Mouse (Mus musculus): ENCODE results near the gene Nr5a2. TPM values are rescaled to one million over a fixed set of nuclear protein-coding genes. Genes with fewer than 3 reads are reported as not detected.

Nr5a2 gene
- total and polyA plus RNA-seq, 3 experiments: 0.16 TPM; not detected in 2

DNA sequence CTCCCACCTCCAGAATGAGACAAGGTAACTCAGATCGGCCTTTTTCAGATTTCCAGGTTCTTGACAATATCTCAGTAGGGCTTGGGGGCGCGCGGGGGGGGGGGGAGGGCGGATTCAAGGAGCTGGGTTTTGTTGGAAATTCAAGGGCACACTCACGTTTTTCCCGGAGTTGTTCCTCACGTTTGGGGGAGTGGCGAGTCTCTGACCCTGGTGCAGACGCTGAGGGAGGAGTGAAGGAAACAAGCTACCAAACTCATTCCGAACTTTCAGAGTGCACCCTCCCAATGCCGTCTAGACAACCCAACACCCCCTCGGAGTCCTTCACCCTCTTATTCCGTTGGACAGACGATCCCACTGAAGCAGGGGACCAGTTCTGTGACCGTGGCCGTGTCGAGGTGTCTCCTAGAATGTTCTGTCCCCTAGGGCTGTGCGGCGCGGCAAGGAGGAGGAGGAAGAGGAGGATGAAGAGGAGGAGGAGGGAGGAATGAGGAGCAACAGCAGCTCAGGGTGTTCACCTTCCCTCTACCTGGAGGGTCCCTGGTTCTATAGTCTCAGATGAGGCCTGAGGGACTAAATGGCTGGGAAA, 8.2 kb downstream of the Nr5a2 start:
- no peak for TF ChIP-seq CTCF (IDR thresholded peaks at IDR 0.05; ENCODE audit: low read depth, low read length)
- no peak for TF ChIP-seq GATA1 (IDR thresholded peaks at IDR 0.05; ENCODE audit: borderline replicate concordance, low read length)
- TF ChIP-seq GATA2 (IDR thresholded peaks at IDR 0.05; ENCODE audit: borderline replicate concordance, low read depth, low read length): no peak
- no peak for TF ChIP-seq POLR2AphosphoS5 (IDR thresholded peaks at IDR 0.05; ENCODE audit: insufficient replicate concordance, low read depth, low read length)
- no peak for TF ChIP-seq TAL1 (conservative IDR thresholded peaks at IDR 0.05; ENCODE audit: low read depth, low read length)
- ATAC-seq (ENCODE audit: extremely low read depth, insufficient number of reproducible peaks, low FRiP score, poor library complexity, severe bottlenecking) (no peak), DNase-seq (ENCODE audit: low spot score) (no peak)
- Histone ChIP-seq H3K27me3 (ENCODE audit: insufficient read depth, low read length) (no peaks in the 10 kb centered on the region; the same call in 1 of the 2 replicates), H3K4me1 (ENCODE audit: insufficient read depth, low read depth, low read length) (no peaks in the 10 kb centered on the region), H3K36me3 (replicated peaks) (no peaks in the 10 kb centered on the region), H3K9me3 (replicated peaks) (peaks cover 73% of the 10 kb centered on the region), H3K4me3 (ENCODE audit: low read depth, low read length) (no peak overlapping the region)

DNA sequence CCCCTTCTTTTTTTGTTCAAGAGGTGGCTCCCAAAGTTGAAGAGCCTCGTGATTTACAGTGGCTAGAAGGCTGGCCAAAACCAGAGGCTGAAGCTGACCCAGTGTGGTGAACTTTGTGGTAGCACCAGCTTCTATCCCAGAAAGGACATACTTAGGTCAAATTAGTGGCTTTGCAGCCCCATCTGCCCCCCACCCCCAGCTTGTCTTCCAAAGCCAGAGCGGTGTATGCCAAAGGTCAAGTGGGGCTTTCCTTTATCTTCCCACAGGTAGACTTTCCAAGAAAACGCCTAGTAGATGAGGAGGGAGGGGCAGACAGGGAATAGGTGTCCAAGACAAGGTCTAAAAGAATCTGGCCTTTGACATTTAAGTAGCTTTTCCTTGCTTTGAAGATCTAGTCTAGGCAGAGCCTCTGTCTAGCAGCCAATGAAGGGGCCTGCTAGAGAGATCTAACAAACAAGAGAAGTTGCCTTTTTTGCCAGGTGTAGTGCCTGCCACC, 9.0 kb downstream of the Nr5a2 start:
- peaks cover 78% of the 10 kb centered on the region for H3K9me3 ChIP-seq (replicated peaks)
- DNase-seq (ENCODE audit: low spot score) (no peak), ATAC-seq (ENCODE audit: extremely low read depth, insufficient number of reproducible peaks, low FRiP score, poor library complexity, severe bottlenecking) (no peak)
- H3K4me1 ChIP-seq (ENCODE audit: insufficient read depth, low read depth, low read length): no peaks in the 10 kb centered on the region
- H3K4me3 ChIP-seq (ENCODE audit: low read depth, low read length): no peak overlapping the region
- no peaks in the 10 kb centered on the region; the same call in 1 of the 2 replicates for H3K27me3 ChIP-seq (ENCODE audit: insufficient read depth, low read length)
- TF ChIP-seq POLR2AphosphoS5 (IDR thresholded peaks at IDR 0.05; ENCODE audit: insufficient replicate concordance, low read depth, low read length) (no peak), GATA1 (IDR thresholded peaks at IDR 0.05; ENCODE audit: borderline replicate concordance, low read length) (no peak), CTCF (IDR thresholded peaks at IDR 0.05; ENCODE audit: low read depth, low read length) (no peak), GATA2 (IDR thresholded peaks at IDR 0.05; ENCODE audit: borderline replicate concordance, low read depth, low read length) (no peak), TAL1 (conservative IDR thresholded peaks at IDR 0.05; ENCODE audit: low read depth, low read length) (no peak)
- no peaks in the 10 kb centered on the region for H3K36me3 ChIP-seq (replicated peaks)

DNA sequence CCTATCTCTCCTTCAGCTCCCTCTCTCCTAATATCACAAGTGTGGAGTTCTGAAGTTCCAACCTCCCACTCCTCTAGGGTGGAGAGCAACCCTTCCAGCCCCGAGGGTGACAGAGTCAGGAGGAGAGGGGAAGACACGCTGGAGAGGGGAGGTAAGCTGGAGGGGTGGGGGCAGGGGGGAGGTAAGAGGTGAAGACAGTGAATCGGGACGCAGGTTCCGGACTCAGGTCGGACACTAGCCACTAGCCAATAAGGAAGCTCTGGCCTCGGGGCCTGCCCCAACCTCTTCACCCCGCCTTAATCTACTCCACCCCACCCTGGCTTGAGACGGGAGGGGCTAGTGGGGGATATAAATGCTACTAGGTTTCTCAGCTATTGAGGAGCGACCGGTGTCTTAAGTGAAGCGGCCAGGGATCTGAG, 10.9 kb downstream of the Nr5a2 start:
- Histone ChIP-seq H3K4me3 (ENCODE audit: low read depth, low read length) (no peak overlapping the region), H3K27me3 (ENCODE audit: insufficient read depth, low read length) (no peaks in the 10 kb centered on the region; the same call in 1 of the 2 replicates), H3K36me3 (replicated peaks) (no peaks in the 10 kb centered on the region), H3K9me3 (replicated peaks) (peaks cover 71% of the 10 kb centered on the region), H3K4me1 (ENCODE audit: insufficient read depth, low read depth, low read length) (no peaks in the 10 kb centered on the region)
- no peak for DNase-seq (ENCODE audit: low spot score)
- TF ChIP-seq CTCF (IDR thresholded peaks at IDR 0.05; ENCODE audit: low read depth, low read length) (no peak), TAL1 (conservative IDR thresholded peaks at IDR 0.05; ENCODE audit: low read depth, low read length) (no peak), GATA1 (IDR thresholded peaks at IDR 0.05; ENCODE audit: borderline replicate concordance, low read length) (no peak), GATA2 (IDR thresholded peaks at IDR 0.05; ENCODE audit: borderline replicate concordance, low read depth, low read length) (no peak)
- no peak for ATAC-seq (ENCODE audit: extremely low read depth, insufficient number of reproducible peaks, low FRiP score, poor library complexity, severe bottlenecking)

DNA sequence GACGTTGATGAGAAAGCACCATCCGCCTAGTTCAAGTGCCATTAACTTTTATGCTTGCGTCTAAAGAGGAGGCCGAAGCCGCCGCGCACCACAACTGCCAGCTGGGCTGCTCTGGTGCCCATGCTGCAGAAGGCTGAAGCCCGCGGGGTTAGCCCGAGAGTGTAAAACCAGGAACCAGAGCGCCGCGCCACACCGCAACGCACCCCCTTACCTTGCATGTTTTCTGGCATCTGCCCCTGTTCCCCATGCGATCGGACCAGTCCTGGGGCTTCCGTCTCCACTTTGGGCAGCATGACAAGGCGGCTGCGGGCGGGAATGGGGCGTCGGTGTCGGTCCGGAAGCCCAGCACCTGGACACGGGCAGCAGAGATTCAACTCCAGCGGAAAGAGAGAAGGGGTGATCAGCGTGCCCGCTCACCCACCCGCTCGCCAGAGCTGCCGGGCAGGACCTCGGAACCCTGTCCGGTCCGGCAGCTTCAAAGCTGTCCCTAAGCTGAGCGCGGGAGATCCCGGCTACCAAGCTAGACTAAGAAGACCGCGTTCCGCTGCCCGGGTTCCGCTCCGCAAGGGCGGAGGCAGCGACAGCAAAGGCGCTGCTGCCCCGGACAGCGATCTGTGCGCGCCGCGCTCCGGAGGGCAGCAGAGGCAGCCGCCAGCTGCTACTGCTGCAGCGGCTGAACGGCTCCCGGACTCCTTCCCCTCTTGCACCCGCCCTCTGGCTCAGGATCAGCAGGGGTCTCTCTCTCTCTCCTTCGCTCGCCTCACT, 11.6 kb downstream of the Nr5a2 start:
- Histone ChIP-seq H3K4me3 (ENCODE audit: low read depth, low read length) (no peak overlapping the region; the same call in 1 of the 2 replicates), H3K4me1 (ENCODE audit: insufficient read depth, low read depth, low read length) (no peaks in the 10 kb centered on the region), H3K27me3 (ENCODE audit: insufficient read depth, low read length) (no peaks in the 10 kb centered on the region; the same call in 1 of the 2 replicates), H3K9me3 (replicated peaks) (peaks cover 73% of the 10 kb centered on the region), H3K36me3 (replicated peaks) (no peaks in the 10 kb centered on the region)
- no peak for TF ChIP-seq TAL1 (conservative IDR thresholded peaks at IDR 0.05; ENCODE audit: low read depth, low read length)
- no peak for TF ChIP-seq CTCF (IDR thresholded peaks at IDR 0.05; ENCODE audit: low read depth, low read length)
- no peak for TF ChIP-seq GATA1 (IDR thresholded peaks at IDR 0.05; ENCODE audit: borderline replicate concordance, low read length)
- TF ChIP-seq POLR2AphosphoS5 (IDR thresholded peaks at IDR 0.05; ENCODE audit: insufficient replicate concordance, low read depth, low read length): no peak
- TF ChIP-seq GATA2 (IDR thresholded peaks at IDR 0.05; ENCODE audit: borderline replicate concordance, low read depth, low read length): no peak
- DNase-seq (ENCODE audit: low spot score): no peak
- no peak for ATAC-seq (ENCODE audit: extremely low read depth, insufficient number of reproducible peaks, low FRiP score, poor library complexity, severe bottlenecking)

DNA sequence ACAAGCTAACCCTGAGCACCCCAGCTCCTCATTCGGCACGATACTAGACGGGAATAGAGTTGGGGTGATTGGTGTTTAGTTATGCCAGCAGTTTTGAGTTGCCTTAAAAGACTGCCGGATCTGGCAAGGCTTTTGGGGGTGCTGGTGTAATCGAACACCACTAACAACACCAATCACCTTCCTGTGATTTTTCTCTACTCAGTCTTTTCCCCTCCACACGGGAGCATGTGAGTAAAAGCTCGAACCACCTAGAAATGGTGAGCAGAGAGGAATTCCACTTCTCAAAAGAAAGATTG, 12.2 kb downstream of the Nr5a2 start:
- peaks cover 70% of the 10 kb centered on the region for H3K9me3 ChIP-seq (replicated peaks)
- H3K4me1 ChIP-seq (ENCODE audit: insufficient read depth, low read depth, low read length): no peaks in the 10 kb centered on the region
- H3K27me3 ChIP-seq (ENCODE audit: insufficient read depth, low read length): no peaks in the 10 kb centered on the region; the same call in 1 of the 2 replicates
- ATAC-seq (ENCODE audit: extremely low read depth, insufficient number of reproducible peaks, low FRiP score, poor library complexity, severe bottlenecking) (no peak), DNase-seq (ENCODE audit: low spot score) (no peak)
- H3K36me3 ChIP-seq (replicated peaks): no peaks in the 10 kb centered on the region
- TF ChIP-seq TAL1 (conservative IDR thresholded peaks at IDR 0.05; ENCODE audit: low read depth, low read length): no peak
- TF ChIP-seq CTCF (IDR thresholded peaks at IDR 0.05; ENCODE audit: low read depth, low read length): no peak
- no peak for TF ChIP-seq GATA1 (IDR thresholded peaks at IDR 0.05; ENCODE audit: borderline replicate concordance, low read length)
- no peak for TF ChIP-seq GATA2 (IDR thresholded peaks at IDR 0.05; ENCODE audit: borderline replicate concordance, low read depth, low read length)
- no peak for TF ChIP-seq POLR2AphosphoS5 (IDR thresholded peaks at IDR 0.05; ENCODE audit: insufficient replicate concordance, low read depth, low read length)
- no peak overlapping the region for H3K4me3 ChIP-seq (ENCODE audit: low read depth, low read length)

DNA sequence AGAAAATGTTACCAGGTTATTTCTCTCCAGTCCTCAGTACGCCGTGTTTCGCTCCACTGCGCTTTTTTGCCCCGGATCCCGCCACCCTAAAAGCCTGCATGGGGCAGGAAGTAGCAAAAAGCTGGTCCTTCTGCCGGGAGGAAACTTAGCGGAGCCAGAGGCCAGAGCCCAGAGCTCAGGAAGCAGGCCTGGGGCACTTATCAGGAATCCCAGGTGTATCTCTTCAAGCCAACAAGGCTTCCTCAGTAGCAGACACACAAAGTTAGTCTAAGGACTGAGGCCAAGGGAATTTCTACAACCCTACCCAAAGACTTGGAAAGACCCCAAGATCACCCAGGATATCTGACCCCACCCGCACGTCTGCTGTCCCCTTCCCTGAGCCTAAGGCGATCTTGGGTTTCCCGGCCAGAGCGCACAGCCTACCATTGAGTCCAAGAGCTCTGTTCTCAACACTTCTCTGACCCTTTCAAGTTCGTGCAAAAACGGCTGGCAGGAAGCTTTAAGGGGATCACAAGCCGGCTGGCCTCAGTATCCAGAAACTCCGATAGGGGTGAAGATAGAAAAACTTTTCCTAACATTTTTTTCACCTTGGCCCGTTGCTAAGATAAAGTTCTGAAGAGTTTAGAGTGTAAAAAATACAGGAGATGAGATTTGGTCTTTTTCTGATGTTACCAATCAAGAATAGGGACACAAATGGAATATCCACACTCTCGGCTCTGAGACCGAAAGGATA, 12.7 kb downstream of the Nr5a2 start:
- DNase-seq (ENCODE audit: low spot score): no peak
- ATAC-seq (ENCODE audit: extremely low read depth, insufficient number of reproducible peaks, low FRiP score, poor library complexity, severe bottlenecking): no peak
- Histone ChIP-seq H3K27me3 (ENCODE audit: insufficient read depth, low read length) (no peaks in the 10 kb centered on the region; the same call in 1 of the 2 replicates), H3K9me3 (replicated peaks) (peaks cover 65% of the 10 kb centered on the region), H3K4me1 (ENCODE audit: insufficient read depth, low read depth, low read length) (no peaks in the 10 kb centered on the region), H3K4me3 (ENCODE audit: low read depth, low read length) (no peak overlapping the region; the same call in 1 of the 2 replicates), H3K36me3 (replicated peaks) (no peaks in the 10 kb centered on the region)
- TF ChIP-seq POLR2AphosphoS5 (IDR thresholded peaks at IDR 0.05; ENCODE audit: insufficient replicate concordance, low read depth, low read length): no peak
- no peak for TF ChIP-seq CTCF (IDR thresholded peaks at IDR 0.05; ENCODE audit: low read depth, low read length)
- TF ChIP-seq TAL1 (conservative IDR thresholded peaks at IDR 0.05; ENCODE audit: low read depth, low read length): no peak
- TF ChIP-seq GATA1 (IDR thresholded peaks at IDR 0.05; ENCODE audit: borderline replicate concordance, low read length): no peak
- TF ChIP-seq GATA2 (IDR thresholded peaks at IDR 0.05; ENCODE audit: borderline replicate concordance, low read depth, low read length): no peak
